Mouse (Mus musculus): ENCODE data around the gene Rexo1. TPM values are rescaled to one million over a fixed set of nuclear protein-coding genes. Genes with fewer than 3 reads are reported as not detected.
"Not testable (repeated sequence)": the region's sequence is repeated elsewhere in the genome, so short reads cannot be mapped to it uniquely, and the experiment has no call there.

The Rexo1 gene
- polyA plus RNA-seq, 2 experiments: 10.7 to 19.1 TPM

GRCm38 (mm10) chr10:80608435-80608834 is 47.1 kb upstream of the Rexo1 start:
- Histone ChIP-seq H3K27ac (no peak overlapping the region), H3K9ac (replicated peaks) (no peak overlapping the region), H3K27me3 (ENCODE audit: control insufficient read depth, insufficient read depth, low read length) (no peaks in the 10 kb centered on the region), H3K4me1 (replicated peaks; ENCODE audit: control insufficient read depth in 2 of 2, insufficient read depth in 2 of 2, low read length in 1 of 2) (peaks cover 18 to 20% of the 10 kb centered on the region in 2 experiments), H3K9me3 (ENCODE audit: control insufficient read depth, low read length) (no peaks in the 10 kb centered on the region), H3K4me3 (ENCODE audit: insufficient read depth in 1 of 2, low read depth in 2 of 2, low read length in 2 of 2) (no peak overlapping the region), H3K36me3 (replicated peaks; ENCODE audit: control insufficient read depth, insufficient read depth, low read depth) (peaks cover 46% of the 10 kb centered on the region), H3K4me2 (ENCODE audit: low read depth) (no peak overlapping the region)
- no peak for TF ChIP-seq CTCF (IDR thresholded peaks at IDR 0.05; ENCODE audit: low read depth)
- TF ChIP-seq EP300 (IDR thresholded peaks at IDR 0.05; ENCODE audit: low read depth): no peak
- DNase-seq (ENCODE audit: low read depth in 3 of 3, low spot score in 3 of 3): no peak
- no peak for ATAC-seq (ENCODE audit: insufficient read depth)
- 72% methylated on average over 3 of the region's 3 CpGs for WGBS (ENCODE audit: insufficient replicate concordance)

- no peaks in the 10 kb centered on the region for H3K27me3 ChIP-seq (ENCODE audit: control insufficient read depth, insufficient read depth, low read length)
- H3K9me3 ChIP-seq (ENCODE audit: control insufficient read depth, low read length): no peaks in the 10 kb centered on the region
- H3K4me1 ChIP-seq (replicated peaks; ENCODE audit: control insufficient read depth in 2 of 2, insufficient read depth in 2 of 2, low read length in 1 of 2): peaks cover 25 to 29% of the 10 kb centered on the region in 2 experiments
- TF ChIP-seq CTCF (IDR thresholded peaks at IDR 0.05; ENCODE audit: low read depth) (no peak), EP300 (IDR thresholded peaks at IDR 0.05; ENCODE audit: low read depth) (no peak)
- H3K36me3 ChIP-seq (replicated peaks; ENCODE audit: control insufficient read depth, insufficient read depth, low read depth): peaks cover 39% of the 10 kb centered on the region
- H3K4me3 ChIP-seq (ENCODE audit: insufficient read depth in 1 of 2, low read depth in 2 of 2, low read length in 2 of 2): no peak overlapping the region
- no peak for DNase-seq (ENCODE audit: low read depth in 3 of 3, low spot score in 3 of 3)
- no peak overlapping the region for H3K9ac ChIP-seq (replicated peaks)
- H3K27ac ChIP-seq: no peak overlapping the region
- no peak for ATAC-seq (ENCODE audit: insufficient read depth)
- no peak overlapping the region for H3K4me2 ChIP-seq (ENCODE audit: low read depth)
- WGBS (ENCODE audit: insufficient replicate concordance): 92% methylated on average over 34 of the region's 34 CpGs
Observed at GRCm38 (mm10) chr10:80606737-80607350, 45.5 kb upstream of the Rexo1 start.

- Histone ChIP-seq H3K4me3 (ENCODE audit: insufficient read depth in 1 of 2, low read depth in 2 of 2, low read length in 2 of 2) (no peak overlapping the region), H3K27ac (no peak overlapping the region), H3K4me1 (replicated peaks; ENCODE audit: control insufficient read depth in 2 of 2, insufficient read depth in 2 of 2, low read length in 1 of 2) (peaks cover 31 to 34% of the 10 kb centered on the region in 2 experiments), H3K9ac (replicated peaks) (no peak overlapping the region), H3K27me3 (ENCODE audit: control insufficient read depth, insufficient read depth, low read length) (no peaks in the 10 kb centered on the region), H3K9me3 (ENCODE audit: control insufficient read depth, low read length) (no peaks in the 10 kb centered on the region), H3K36me3 (replicated peaks; ENCODE audit: control insufficient read depth, insufficient read depth, low read depth) (peaks cover 39% of the 10 kb centered on the region), H3K4me2 (ENCODE audit: low read depth) (no peak overlapping the region)
- 74% methylated on average over 23 of the region's 23 CpGs for WGBS (ENCODE audit: insufficient replicate concordance)
- TF ChIP-seq EP300 (IDR thresholded peaks at IDR 0.05; ENCODE audit: low read depth): no peak
- ATAC-seq (ENCODE audit: insufficient read depth) (no peak), DNase-seq (ENCODE audit: low read depth in 3 of 3, low spot score in 3 of 3) (no peak)
Observed at GRCm38 (mm10) chr10:80606306-80606705, 44.9 kb upstream of the Rexo1 start.

GRCm38 (mm10) chr10:80605721-80606120 is 44.4 kb upstream of the Rexo1 start, which contains the start of gene Gm49322:
Gm49322 (plus strand) TSS chr10:80606021.
- Histone ChIP-seq H3K9ac (replicated peaks) (peak within 1 kb of the TSS; percentile 81; the same call in 1 of the 2 replicates), H3K4me2 (ENCODE audit: low read depth) (peak within 1 kb of the TSS; percentile 100), H3K36me3 (replicated peaks; ENCODE audit: control insufficient read depth, insufficient read depth, low read depth) (peaks cover 39% of the 10 kb centered on the region), H3K4me1 (replicated peaks; ENCODE audit: control insufficient read depth in 2 of 2, insufficient read depth in 2 of 2, low read length in 1 of 2) (peaks cover 33 to 37% of the 10 kb centered on the region in 2 experiments), H3K27ac (peak within 1 kb of the TSS; percentile 97), H3K4me3 (ENCODE audit: insufficient read depth in 1 of 2, low read depth in 2 of 2, low read length in 2 of 2) (peak within 1 kb of the TSS in 1 of 2 experiments; percentile 63; a peak in 1 of 4 replicates)
- DNase-seq (ENCODE audit: low read depth in 3 of 3, low spot score in 3 of 3); ATAC-seq (ENCODE audit: insufficient read depth); H3K9me3 ChIP-seq (ENCODE audit: control insufficient read depth, low read length); H3K27me3 ChIP-seq (ENCODE audit: control insufficient read depth, insufficient read depth, low read length): not testable (repeated sequence)
- WGBS (ENCODE audit: insufficient replicate concordance): 90% methylated on average over 4 of the region's 4 CpGs

GRCm38 (mm10) chr10:80604988-80605387 is 43.6 kb upstream of the Rexo1 start:
- Histone ChIP-seq H3K9ac (replicated peaks) (peak overlapping the region; percentile 81), H3K4me2 (ENCODE audit: low read depth) (peak overlapping the region; percentile 100), H3K4me1 (replicated peaks; ENCODE audit: control insufficient read depth in 2 of 2, insufficient read depth in 2 of 2, low read length in 1 of 2) (peaks cover 33 to 37% of the 10 kb centered on the region in 2 experiments), H3K4me3 (ENCODE audit: insufficient read depth in 1 of 2, low read depth in 2 of 2, low read length in 2 of 2) (peak overlapping the region in 1 of 2 experiments; percentile 63; a peak in 1 of 4 replicates), H3K36me3 (replicated peaks; ENCODE audit: control insufficient read depth, insufficient read depth, low read depth) (peaks cover 39% of the 10 kb centered on the region), H3K27me3 (ENCODE audit: control insufficient read depth, insufficient read depth, low read length) (no peaks in the 10 kb centered on the region), H3K27ac (peak overlapping the region; percentile 97), H3K9me3 (ENCODE audit: control insufficient read depth, low read length) (no peaks in the 10 kb centered on the region)
- DNase-seq (ENCODE audit: low read depth in 3 of 3, low spot score in 3 of 3) (no peak), ATAC-seq (ENCODE audit: insufficient read depth) (no peak)
- no peak for TF ChIP-seq EP300 (IDR thresholded peaks at IDR 0.05; ENCODE audit: low read depth)
- TF ChIP-seq CTCF (IDR thresholded peaks at IDR 0.05; ENCODE audit: low read depth): no peak
- WGBS (ENCODE audit: insufficient replicate concordance): 73% methylated on average over 2 of the region's 2 CpGs
